Mouse (Mus musculus) heart, embryonic 15.5 days (tissue): Measurements from ENCODE around the gene Kcnn3. TPM values are rescaled to one million over a fixed set of nuclear protein-coding genes. Genes with fewer than 3 reads are reported as not detected.

Experiments used
- ATAC-seq: fragments of 200-750 bp; cut with Nextera tagmentation; replicated peaks from 2 replicates; pipeline ENCODE4 v1.8.0; 2017; ENCODE audit warnings: low read depth, moderate TSS enrichment; ENCODE audit not compliant: insufficient number of reproducible peaks, insufficient read depth, low FRiP score
- H3K27ac ChIP-seq: fragments of 300-500 bp; sonication (generic); 2 replicates; pipeline ENCODE4 v1.5.1; 2015; ENCODE audit warnings: mild to moderate bottlenecking, inconsistent platforms
- H3K27me3 ChIP-seq: fragments of 300-500 bp; sonication (generic); 2 replicates; pipeline ENCODE4 v1.6.1; 2015; ENCODE audit warnings: inconsistent platforms
- H3K36me3 ChIP-seq: fragments of 300-500 bp; sonication (generic); 2 replicates; pipeline ENCODE4 v1.6.1; 2015; ENCODE audit warnings: mild to moderate bottlenecking, inconsistent platforms
- H3K4me1 ChIP-seq: fragments of 300-500 bp; sonication (generic); replicated peaks from 2 replicates; pipeline ENCODE4 v1.6.1; 2015; ENCODE audit warnings: inconsistent platforms
- H3K4me2 ChIP-seq: fragments of 300-500 bp; sonication (generic); 2 replicates; pipeline ENCODE4 v1.6.1; 2015; ENCODE audit warnings: inconsistent platforms, mild to moderate bottlenecking, moderate library complexity
- H3K4me3 ChIP-seq: fragments of 300-500 bp; sonication (generic); 2 replicates; pipeline ENCODE4 v1.5.1; 2015; ENCODE audit warnings: mild to moderate bottlenecking, inconsistent platforms
- H3K9ac ChIP-seq: fragments of 300-500 bp; sonication (generic); 2 replicates; pipeline ENCODE4 v1.6.1; 2015; ENCODE audit warnings: mild to moderate bottlenecking, inconsistent platforms
- H3K9me3 ChIP-seq: fragments of 300-500 bp; sonication (generic); replicated peaks from 2 replicates; pipeline ENCODE4 v1.6.1; 2016; ENCODE audit warnings: inconsistent platforms
- WGBS: fragments of 180-500 bp; shearing (Covaris S2); methylation state at CpG from one replicate; pipeline ENCODE4 v1.1.7; 2015; ENCODE audit warnings: mixed read lengths; 5-methylcytosine and 5-hydroxymethylcytosine counted together
- polyA plus RNA-seq: library from polyadenylated mRNA; unstranded; fragments of >200 nt; fragmentation: Nextera tagmentation; extraction: Ambion mirVana; gene quantifications from 2 replicates; pipeline ENCODE4 v1.2.1, GENCODE M21; 2015

The Kcnn3 gene
- polyA plus RNA-seq, 1 experiment from 2014 or later, result 2.6 TPM

- WGBS, result 33% methylated on average over 5 of the region's 5 CpGs
- Histone ChIP-seq H3K27me3 (peaks cover 9% of the 10 kb centered on the region; the same call in 1 of the 2 replicates), H3K4me1 (no peaks in the 10 kb centered on the region), H3K9ac (no peak overlapping the region), H3K4me3 (no peak overlapping the region), H3K9me3 (no peaks in the 10 kb centered on the region), H3K36me3 (no peaks in the 10 kb centered on the region), H3K27ac (no peak overlapping the region), H3K4me2 (no peak overlapping the region)
- no peak for ATAC-seq
These were observed 27.0 kb downstream of the Kcnn3 start for GRCm38 (mm10) chr3:89546951-89547350.

GRCm38 (mm10) chr3:89548805-89549204, 28.8 kb downstream of the Kcnn3 start:
- Histone ChIP-seq H3K9me3 (no peaks in the 10 kb centered on the region), H3K4me2 (no peak overlapping the region), H3K9ac (no peak overlapping the region), H3K4me3 (no peak overlapping the region), H3K27me3 (0 out of 2 replicates have a peak, but pooled peaks cover 3% of the 10 kb centered on the region), H3K36me3 (no peaks in the 10 kb centered on the region), H3K27ac (no peak overlapping the region), H3K4me1 (no peaks in the 10 kb centered on the region)
- WGBS, result 69% methylated on average over 2 of the region's 2 CpGs
- no peak for ATAC-seq

- Histone ChIP-seq H3K4me2 (no peak overlapping the region), H3K9me3 (no peaks in the 10 kb centered on the region), H3K36me3 (no peaks in the 10 kb centered on the region), H3K9ac (no peak overlapping the region), H3K27me3 (0 out of 2 replicates have a peak, but pooled peaks cover 3% of the 10 kb centered on the region), H3K27ac (no peak overlapping the region), H3K4me3 (no peak overlapping the region), H3K4me1 (no peaks in the 10 kb centered on the region)
- 39% methylated on average over 4 of the region's 4 CpGs for WGBS
- ATAC-seq, result no peak
These were observed 29.5 kb downstream of the Kcnn3 start for GRCm38 (mm10) chr3:89549488-89549887.

GRCm38 (mm10) chr3:89551880-89552279, 31.9 kb downstream of the Kcnn3 start:
- WGBS, result 87% methylated on average over 2 of the region's 2 CpGs
- H3K36me3 ChIP-seq, result no peaks in the 10 kb centered on the region

GRCm38 (mm10) chr3:89553432-89553831, 33.5 kb downstream of the Kcnn3 start:
- H3K4me2 ChIP-seq, result no peak overlapping the region
- H3K27ac ChIP-seq, result no peak overlapping the region
- 86% methylated on average over 8 of the region's 8 CpGs for WGBS
- H3K9me3 ChIP-seq, result no peaks in the 10 kb centered on the region
- ATAC-seq, result no peak
- H3K4me3 ChIP-seq, result no peak overlapping the region
- no peak overlapping the region for H3K9ac ChIP-seq
- no peaks in the 10 kb centered on the region for H3K36me3 ChIP-seq
- H3K4me1 ChIP-seq, result no peaks in the 10 kb centered on the region
- no peaks in the 10 kb centered on the region for H3K27me3 ChIP-seq

More at GRCm38 (mm10) chr3:89551880-89552279, 31.9 kb downstream of the Kcnn3 start:
- no peak for ATAC-seq
- H3K4me3 ChIP-seq, result no peak overlapping the region
- no peak overlapping the region for H3K27ac ChIP-seq
- no peaks in the 10 kb centered on the region for H3K9me3 ChIP-seq
- H3K9ac ChIP-seq, result no peak overlapping the region
- H3K4me1 ChIP-seq, result no peaks in the 10 kb centered on the region
- 0 out of 2 replicates have a peak, but pooled peaks cover 3% of the 10 kb centered on the region for H3K27me3 ChIP-seq
- no peak overlapping the region for H3K4me2 ChIP-seq

- Histone ChIP-seq H3K4me3 (no peak overlapping the region), H3K4me1 (no peaks in the 10 kb centered on the region), H3K4me2 (no peak overlapping the region), H3K36me3 (no peaks in the 10 kb centered on the region), H3K27me3 (no peaks in the 10 kb centered on the region), H3K27ac (no peak overlapping the region), H3K9me3 (no peaks in the 10 kb centered on the region), H3K9ac (no peak overlapping the region)
- WGBS, result 72% methylated on average over 4 of the region's 4 CpGs
- ATAC-seq, result no peak
These were observed 34.0 kb downstream of the Kcnn3 start for GRCm38 (mm10) chr3:89553946-89554345.

- Histone ChIP-seq H3K4me3 (no peak overlapping the region), H3K4me2 (no peak overlapping the region), H3K27ac (no peak overlapping the region), H3K9ac (no peak overlapping the region), H3K36me3 (no peaks in the 10 kb centered on the region), H3K27me3 (no peaks in the 10 kb centered on the region), H3K4me1 (no peaks in the 10 kb centered on the region), H3K9me3 (no peaks in the 10 kb centered on the region)
- no peak for ATAC-seq
- WGBS, result 89% methylated on average over 2 of the region's 2 CpGs
These were observed 34.6 kb downstream of the Kcnn3 start for GRCm38 (mm10) chr3:89554587-89554986.

GRCm38 (mm10) chr3:89557811-89558210, 37.8 kb downstream of the Kcnn3 start:
- H3K27me3 ChIP-seq, result peaks cover 3% of the 10 kb centered on the region; the same call in 1 of the 2 replicates
- no peak for ATAC-seq
- 54% methylated on average over 5 of the region's 5 CpGs for WGBS
- H3K4me2 ChIP-seq, result no peak overlapping the region
- no peaks in the 10 kb centered on the region for H3K36me3 ChIP-seq
- no peaks in the 10 kb centered on the region for H3K9me3 ChIP-seq
- no peaks in the 10 kb centered on the region for H3K4me1 ChIP-seq
- no peak overlapping the region for H3K4me3 ChIP-seq
- H3K9ac ChIP-seq, result no peak overlapping the region
- no peak overlapping the region for H3K27ac ChIP-seq

- no peaks in the 10 kb centered on the region for H3K36me3 ChIP-seq
- no peak overlapping the region for H3K4me3 ChIP-seq
- H3K27me3 ChIP-seq, result peaks cover 3% of the 10 kb centered on the region; the same call in 1 of the 2 replicates
- H3K9ac ChIP-seq, result no peak overlapping the region
- H3K9me3 ChIP-seq, result no peaks in the 10 kb centered on the region
- H3K27ac ChIP-seq, result no peak overlapping the region
- no peaks in the 10 kb centered on the region for H3K4me1 ChIP-seq
- 70% methylated on average over 15 of the region's 15 CpGs for WGBS
- no peak overlapping the region for H3K4me2 ChIP-seq
- ATAC-seq, result no peak
These were observed 39.3 kb downstream of the Kcnn3 start for GRCm38 (mm10) chr3:89558972-89559910.

GRCm38 (mm10) chr3:89561386-89561785, 41.4 kb downstream of the Kcnn3 start:
- H3K9ac ChIP-seq, result no peak overlapping the region
- H3K4me3 ChIP-seq, result no peak overlapping the region
- no peak for ATAC-seq
- H3K36me3 ChIP-seq, result no peaks in the 10 kb centered on the region
- no peaks in the 10 kb centered on the region for H3K9me3 ChIP-seq
- no peaks in the 10 kb centered on the region for H3K4me1 ChIP-seq
- peaks cover 3% of the 10 kb centered on the region; the same call in 1 of the 2 replicates for H3K27me3 ChIP-seq
- WGBS, result 80% methylated on average over 6 of the region's 6 CpGs
- H3K27ac ChIP-seq, result no peak overlapping the region
- no peak overlapping the region for H3K4me2 ChIP-seq

- Histone ChIP-seq H3K9ac (no peak overlapping the region), H3K4me3 (no peak overlapping the region), H3K36me3 (no peaks in the 10 kb centered on the region), H3K27me3 (peaks cover 10% of the 10 kb centered on the region; the same call in 1 of the 2 replicates), H3K27ac (no peak overlapping the region), H3K9me3 (no peaks in the 10 kb centered on the region), H3K4me2 (no peak overlapping the region), H3K4me1 (no peaks in the 10 kb centered on the region)
- 56% methylated on average over 5 of the region's 5 CpGs for WGBS
- no peak for ATAC-seq
These were observed 45.4 kb downstream of the Kcnn3 start for GRCm38 (mm10) chr3:89565371-89565770.
